Mouse (Mus musculus) heart, embryonic 15.5 days (tissue): Measurements from ENCODE around the gene Bmt2. TPM values are rescaled to one million over a fixed set of nuclear protein-coding genes. Genes with fewer than 3 reads are reported as not detected.

Experiments used
- ATAC-seq: fragments of 200-750 bp; cut with Nextera tagmentation; replicated peaks from 2 replicates; pipeline ENCODE4 v1.8.0; 2017; ENCODE audit warnings: low read depth, moderate TSS enrichment; ENCODE audit not compliant: insufficient number of reproducible peaks, insufficient read depth, low FRiP score
- H3K27ac ChIP-seq: fragments of 300-500 bp; sonication (generic); 2 replicates; pipeline ENCODE4 v1.5.1; 2015; ENCODE audit warnings: mild to moderate bottlenecking, inconsistent platforms
- H3K27me3 ChIP-seq: fragments of 300-500 bp; sonication (generic); 2 replicates; pipeline ENCODE4 v1.6.1; 2015; ENCODE audit warnings: inconsistent platforms
- H3K36me3 ChIP-seq: fragments of 300-500 bp; sonication (generic); 2 replicates; pipeline ENCODE4 v1.6.1; 2015; ENCODE audit warnings: mild to moderate bottlenecking, inconsistent platforms
- H3K4me1 ChIP-seq: fragments of 300-500 bp; sonication (generic); replicated peaks from 2 replicates; pipeline ENCODE4 v1.6.1; 2015; ENCODE audit warnings: inconsistent platforms
- H3K4me2 ChIP-seq: fragments of 300-500 bp; sonication (generic); 2 replicates; pipeline ENCODE4 v1.6.1; 2015; ENCODE audit warnings: inconsistent platforms, mild to moderate bottlenecking, moderate library complexity
- H3K4me3 ChIP-seq: fragments of 300-500 bp; sonication (generic); 2 replicates; pipeline ENCODE4 v1.5.1; 2015; ENCODE audit warnings: mild to moderate bottlenecking, inconsistent platforms
- H3K9ac ChIP-seq: fragments of 300-500 bp; sonication (generic); 2 replicates; pipeline ENCODE4 v1.6.1; 2015; ENCODE audit warnings: mild to moderate bottlenecking, inconsistent platforms
- H3K9me3 ChIP-seq: fragments of 300-500 bp; sonication (generic); replicated peaks from 2 replicates; pipeline ENCODE4 v1.6.1; 2016; ENCODE audit warnings: inconsistent platforms
- WGBS: fragments of 180-500 bp; shearing (Covaris S2); methylation state at CpG from one replicate; pipeline ENCODE4 v1.1.7; 2015; ENCODE audit warnings: mixed read lengths; 5-methylcytosine and 5-hydroxymethylcytosine counted together
- polyA plus RNA-seq: library from polyadenylated mRNA; unstranded; fragments of >200 nt; fragmentation: Nextera tagmentation; extraction: Ambion mirVana; gene quantifications from 2 replicates; pipeline ENCODE4 v1.2.1, GENCODE M21; 2015

Bmt2 gene
- polyA plus RNA-seq, 1 experiment from 2014 or later, result 15.5 TPM

- Histone ChIP-seq H3K4me1 (no peaks in the 10 kb centered on the region), H3K36me3 (no peaks in the 10 kb centered on the region), H3K27ac (no peak overlapping the region), H3K27me3 (no peaks in the 10 kb centered on the region), H3K9me3 (no peaks in the 10 kb centered on the region), H3K9ac (no peak overlapping the region), H3K4me3 (no peak overlapping the region), H3K4me2 (no peak overlapping the region)
- no peak for ATAC-seq
- WGBS, result 91% methylated on average over 3 of the region's 3 CpGs
Measured at GRCm38 (mm10) chr6:13614568-13614967, 63.2 kb downstream of the Bmt2 start.

- Histone ChIP-seq H3K4me2 (no peak overlapping the region), H3K4me3 (no peak overlapping the region), H3K9me3 (no peaks in the 10 kb centered on the region), H3K27ac (no peak overlapping the region), H3K4me1 (no peaks in the 10 kb centered on the region), H3K36me3 (no peaks in the 10 kb centered on the region), H3K9ac (no peak overlapping the region), H3K27me3 (no peaks in the 10 kb centered on the region)
- no peak for ATAC-seq
- 83% methylated on average over 3 of the region's 3 CpGs for WGBS
Measured at GRCm38 (mm10) chr6:13613671-13614070, 64.1 kb downstream of the Bmt2 start.

- Histone ChIP-seq H3K27me3 (no peaks in the 10 kb centered on the region), H3K9me3 (no peaks in the 10 kb centered on the region), H3K36me3 (no peaks in the 10 kb centered on the region), H3K9ac (no peak overlapping the region), H3K4me1 (peaks cover 12% of the 10 kb centered on the region), H3K4me3 (no peak overlapping the region), H3K27ac (no peak overlapping the region), H3K4me2 (no peak overlapping the region)
- no peak for ATAC-seq
- 84% methylated on average over 2 of the region's 2 CpGs for WGBS
Measured at GRCm38 (mm10) chr6:13610869-13611268, 66.9 kb downstream of the Bmt2 start.

- Histone ChIP-seq H3K4me3 (no peak overlapping the region), H3K27me3 (no peaks in the 10 kb centered on the region), H3K4me2 (no peak overlapping the region), H3K9me3 (no peaks in the 10 kb centered on the region), H3K9ac (no peak overlapping the region), H3K36me3 (no peaks in the 10 kb centered on the region), H3K27ac (no peak overlapping the region), H3K4me1 (peaks cover 12% of the 10 kb centered on the region)
- no peak for ATAC-seq
- WGBS, result 71% methylated on average over 5 of the region's 5 CpGs
Measured at GRCm38 (mm10) chr6:13609353-13610140, 68.2 kb downstream of the Bmt2 start.

GRCm38 (mm10) chr6:13607621-13608493 is 69.9 kb downstream of the Bmt2 start, which contains the start of gene Tmem168:
Gene Tmem168, minus strand, starts transcription at chr6:13608100.
- Histone ChIP-seq H3K27ac (peak within 1 kb of the TSS; percentile 99), H3K4me1 (peaks cover 12% of the 10 kb centered on the region), H3K27me3 (no peaks in the 10 kb centered on the region), H3K36me3 (peaks cover 4% of the 10 kb centered on the region), H3K9ac (peak within 1 kb of the TSS; percentile 96), H3K4me2 (peak within 1 kb of the TSS; percentile 79), H3K4me3 (peak within 1 kb of the TSS; percentile 94), H3K9me3 (no peaks in the 10 kb centered on the region)
- 2% methylated on average over 68 of the region's 71 CpGs for WGBS
- peak; percentile 96 for ATAC-seq

- no peak for ATAC-seq
- peak overlapping the region; percentile 99 for H3K27ac ChIP-seq
- H3K9me3 ChIP-seq, result no peaks in the 10 kb centered on the region
- peak overlapping the region; percentile 94 for H3K4me3 ChIP-seq
- H3K36me3 ChIP-seq, result peaks cover 10% of the 10 kb centered on the region
- peak overlapping the region; percentile 79 for H3K4me2 ChIP-seq
- no peaks in the 10 kb centered on the region for H3K27me3 ChIP-seq
- WGBS, result 6% methylated on average over 15 of the region's 15 CpGs
- H3K9ac ChIP-seq, result peak overlapping the region; percentile 96
- H3K4me1 ChIP-seq, result peaks cover 14% of the 10 kb centered on the region
Measured at GRCm38 (mm10) chr6:13606921-13607620, 70.7 kb downstream of the Bmt2 start.

- H3K4me3 ChIP-seq, result peak overlapping the region; percentile 94
- peak overlapping the region; percentile 79 for H3K4me2 ChIP-seq
- 58% methylated on average over 4 of the region's 4 CpGs for WGBS
- H3K36me3 ChIP-seq, result peaks cover 10% of the 10 kb centered on the region
- ATAC-seq, result no peak
- H3K27ac ChIP-seq, result peak overlapping the region; percentile 99
- no peaks in the 10 kb centered on the region for H3K9me3 ChIP-seq
- 0 out of 2 replicates have a peak overlapping the region, but pooled peaks have one; percentile 96 for H3K9ac ChIP-seq
- no peaks in the 10 kb centered on the region for H3K27me3 ChIP-seq
- H3K4me1 ChIP-seq, result peaks cover 21% of the 10 kb centered on the region
Measured at GRCm38 (mm10) chr6:13606394-13606793, 71.4 kb downstream of the Bmt2 start.

GRCm38 (mm10) chr6:13603134-13603533 is 74.6 kb downstream of the Bmt2 start:
- Histone ChIP-seq H3K4me2 (no peak overlapping the region), H3K4me1 (peaks cover 29% of the 10 kb centered on the region), H3K9ac (no peak overlapping the region), H3K27ac (no peak overlapping the region), H3K4me3 (no peak overlapping the region), H3K9me3 (no peaks in the 10 kb centered on the region), H3K36me3 (peaks cover 10% of the 10 kb centered on the region), H3K27me3 (no peaks in the 10 kb centered on the region)
- 92% methylated on average over 6 of the region's 6 CpGs for WGBS
- ATAC-seq, result no peak

GRCm38 (mm10) chr6:13601587-13601986 is 76.2 kb downstream of the Bmt2 start:
- no peak for ATAC-seq
- peak overlapping the region; percentile 46 for H3K27ac ChIP-seq

GRCm38 (mm10) chr6:13598239-13598923 is 79.4 kb downstream of the Bmt2 start:
- no peak overlapping the region for H3K4me2 ChIP-seq
- no peak overlapping the region for H3K9ac ChIP-seq
- H3K9me3 ChIP-seq, result no peaks in the 10 kb centered on the region
- H3K36me3 ChIP-seq, result peaks cover 22% of the 10 kb centered on the region
- H3K27ac ChIP-seq, result no peak overlapping the region
- peaks cover 23% of the 10 kb centered on the region for H3K4me1 ChIP-seq
- ATAC-seq, result no peak
- H3K4me3 ChIP-seq, result no peak overlapping the region
- WGBS, result 61% methylated on average over 7 of the region's 7 CpGs
- no peaks in the 10 kb centered on the region for H3K27me3 ChIP-seq

More at GRCm38 (mm10) chr6:13601587-13601986, 76.2 kb downstream of the Bmt2 start:
- Histone ChIP-seq H3K27me3 (no peaks in the 10 kb centered on the region), H3K4me2 (peak overlapping the region; percentile 47), H3K4me1 (peaks cover 29% of the 10 kb centered on the region), H3K9ac (no peak overlapping the region), H3K9me3 (no peaks in the 10 kb centered on the region), H3K36me3 (peaks cover 10% of the 10 kb centered on the region), H3K4me3 (peak overlapping the region; percentile 13; the same call in 1 of the 2 replicates)
- 24% methylated on average over 6 of the region's 6 CpGs for WGBS
